Mouse (Mus musculus) natural killer cell, adult 2 months (primary cell): ENCODE measurements around the gene Zfp385b.

Experiments used
- DNase-seq, 2 experiments: peaks; one replicate each; pipeline ENCODE4 v3.0.0; 2022; ENCODE audit warnings: low spot score in 2 of 2

Zfp385b gene

DNA sequence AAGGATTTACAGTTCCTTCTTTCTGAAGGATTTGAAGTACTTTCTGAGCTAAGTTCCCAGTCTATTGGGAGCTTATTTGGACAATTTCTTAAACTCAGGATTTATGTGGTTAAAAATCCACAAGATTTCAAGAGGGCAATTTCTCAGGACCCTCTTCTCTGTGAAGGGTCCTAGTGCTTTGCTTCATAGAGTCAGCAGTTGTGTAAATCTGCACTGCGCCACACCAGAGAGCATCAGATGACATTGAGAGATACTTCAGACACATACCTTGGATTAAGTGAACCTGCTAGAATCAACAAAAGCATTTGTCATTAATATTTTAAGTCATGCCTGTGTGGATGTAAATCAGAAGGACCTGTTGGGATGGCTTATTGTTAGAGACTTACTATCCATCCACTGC lies 439.5 kb downstream of the Zfp385b start:
- no peak for DNase-seq

DNA sequence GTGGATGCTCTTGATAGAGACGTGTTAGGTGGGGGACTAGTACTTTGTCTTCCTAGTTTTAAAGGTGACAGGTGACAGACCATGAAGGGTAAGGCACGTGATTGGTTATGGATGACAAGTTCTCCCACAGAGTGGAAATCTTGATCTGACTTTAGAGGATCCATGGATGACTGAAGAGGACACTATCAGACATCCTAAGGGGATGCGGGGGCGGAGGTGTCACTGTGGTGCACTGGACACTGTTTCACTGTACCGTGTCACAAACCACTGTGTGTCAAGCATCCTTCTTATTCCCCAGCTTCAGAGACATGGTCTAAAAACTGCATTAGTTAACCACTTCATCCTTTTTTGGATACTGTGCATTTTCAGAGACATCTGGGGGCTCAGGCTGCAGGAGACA lies 440.1 kb downstream of the Zfp385b start:
- no peak for DNase-seq

DNA sequence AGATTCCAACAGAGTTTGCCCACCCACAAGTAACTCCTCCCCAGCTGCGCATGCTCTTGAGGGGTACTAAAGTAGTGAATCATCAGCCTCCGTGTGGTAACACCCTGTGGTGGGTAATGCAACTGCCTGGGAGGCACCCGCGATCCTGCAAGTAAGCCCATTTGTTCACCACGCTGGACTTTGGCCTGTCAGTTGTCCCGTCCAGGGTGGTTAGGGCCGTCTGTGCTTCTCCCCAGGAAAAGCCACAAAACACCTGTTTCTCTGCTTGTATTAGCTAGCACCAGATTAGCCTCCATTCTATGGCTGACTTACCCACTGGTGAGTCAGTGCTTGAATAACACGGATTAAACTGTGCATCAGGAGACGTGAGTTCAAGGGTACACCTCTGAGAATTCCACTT lies 442.6 kb downstream of the Zfp385b start:
- DNase-seq = no peak

DNA sequence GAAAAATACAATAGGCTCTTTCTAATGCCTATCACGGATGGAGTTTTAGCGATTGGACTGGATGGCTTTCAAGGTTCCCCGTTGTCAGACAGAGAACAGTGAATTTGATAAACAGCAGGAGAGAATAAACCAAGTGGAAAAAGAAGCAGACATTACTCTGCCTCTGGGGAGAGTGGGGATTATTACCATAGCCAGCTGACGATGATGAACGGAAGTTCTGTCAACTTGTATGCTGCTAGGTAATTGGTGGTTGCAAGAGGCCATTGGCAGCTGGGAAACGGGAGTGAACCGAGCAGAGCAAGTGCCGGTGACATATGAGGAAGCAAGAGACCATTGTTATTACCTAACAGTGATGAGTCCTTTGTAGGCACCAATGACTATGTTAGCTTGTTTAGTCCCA lies 444.3 kb downstream of the Zfp385b start:
- DNase-seq = no peak

DNA sequence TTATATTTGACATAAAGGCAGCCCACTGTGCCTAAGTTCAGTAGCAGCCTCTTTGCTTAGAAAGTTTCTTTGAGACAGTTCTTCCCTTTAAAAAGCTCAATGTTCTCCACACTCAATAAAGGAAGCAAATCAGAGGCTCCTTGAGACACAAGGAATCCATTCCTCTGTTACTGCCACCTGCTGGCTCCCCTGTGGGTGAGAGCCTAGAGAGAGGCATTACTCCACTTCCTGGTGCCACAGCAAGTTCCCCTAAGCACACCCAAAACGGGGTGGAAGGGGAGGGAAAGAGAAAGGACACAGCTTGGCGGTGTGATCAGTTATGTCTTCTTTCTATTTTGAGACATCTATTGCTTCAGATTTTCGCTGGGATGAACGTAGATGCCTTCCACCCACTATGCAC lies 450.3 kb downstream of the Zfp385b start:
- no peak for DNase-seq
